Mouse (Mus musculus) olfactory bulb, adult 2 months (tissue): ENCODE measurements around the gene Neurl2. TPM values are rescaled to one million over a fixed set of nuclear protein-coding genes. Genes with fewer than 3 reads are reported as not detected.
"Not testable (repeated sequence)": the region's sequence is repeated elsewhere in the genome, so short reads cannot be mapped to it uniquely, and the experiment has no call there.

Experiments
- H3K27ac ChIP-seq: fragments of 200-500 bp; 2 replicates; pipeline ENCODE4 v1.5.1; 2012; ENCODE audit warnings: low read depth, low read length; ENCODE audit not compliant: insufficient read depth
- H3K4me1 ChIP-seq: fragments of 200-500 bp; 2 replicates; pipeline ENCODE4 v1.6.1; 2012; ENCODE audit warnings: low read length; ENCODE audit not compliant: control insufficient read depth, insufficient read depth
- H3K4me3 ChIP-seq: fragments of 200-500 bp; 2 replicates; pipeline ENCODE4 v1.5.1; 2012; ENCODE audit warnings: mild to moderate bottlenecking, low read depth, low read length, moderate library complexity; ENCODE audit not compliant: insufficient read depth
- CTCF ChIP-seq: fragments of 200-500 bp; IDR thresholded peaks from 2 replicates; pipeline ENCODE4 v1.5.1; 2012; ENCODE audit warnings: low read depth, mild to moderate bottlenecking, low read length, moderate library complexity; ENCODE audit not compliant: insufficient read depth
- POLR2A ChIP-seq: fragments of 200-500 bp; IDR thresholded peaks from 2 replicates; pipeline ENCODE4 v1.6.1; 2012; ENCODE audit warnings: mild to moderate bottlenecking, low read depth, low read length, moderate library complexity; ENCODE audit not compliant: insufficient read depth
- WGBS: fragments of 180-500 bp; shearing (Covaris S2); methylation state at CpG from one replicate; pipeline ENCODE4 v1.1.7; 2018; 5-methylcytosine and 5-hydroxymethylcytosine counted together
- polyA plus RNA-seq: library from polyadenylated mRNA; stranded (reverse); fragments of >200 nt; gene quantifications from 2 replicates; pipeline ENCODE4 v1.2.4, GENCODE M21; 2012; ENCODE audit warnings: low replicate concordance; ENCODE audit not compliant: missing spikeins, insufficient read depth, insufficient read length

Neurl2 gene
- polyA plus RNA-seq, 1 experiment = not detected

DNA sequence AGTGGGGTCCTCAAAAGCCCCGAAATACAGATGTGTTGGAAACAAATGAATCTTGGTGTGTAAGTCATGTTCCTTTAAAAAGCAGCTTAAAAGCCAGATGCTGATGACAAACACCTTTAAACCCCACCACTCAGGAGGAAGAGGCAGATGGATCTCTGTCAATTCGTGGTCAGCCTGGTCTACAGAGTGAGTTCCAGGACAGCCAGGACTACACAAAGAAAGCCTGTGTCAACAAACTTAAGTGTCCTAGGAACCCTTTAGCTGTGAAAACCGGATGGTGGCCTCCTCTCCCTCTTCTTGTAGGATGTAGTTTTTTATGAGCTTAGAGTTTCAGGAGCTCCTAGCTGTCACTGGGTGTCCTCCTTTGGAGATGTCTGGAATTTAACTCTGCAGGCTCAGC lies 40.4 kb upstream of the Neurl2 start:
- Histone ChIP-seq H3K4me3 (no peak overlapping the region), H3K27ac (no peak overlapping the region), H3K4me1 (peaks cover 5% of the 10 kb centered on the region)
- TF ChIP-seq CTCF (no peak), POLR2A (no peak)
- WGBS = 70% methylated on average over 3 of the region's 3 CpGs

DNA sequence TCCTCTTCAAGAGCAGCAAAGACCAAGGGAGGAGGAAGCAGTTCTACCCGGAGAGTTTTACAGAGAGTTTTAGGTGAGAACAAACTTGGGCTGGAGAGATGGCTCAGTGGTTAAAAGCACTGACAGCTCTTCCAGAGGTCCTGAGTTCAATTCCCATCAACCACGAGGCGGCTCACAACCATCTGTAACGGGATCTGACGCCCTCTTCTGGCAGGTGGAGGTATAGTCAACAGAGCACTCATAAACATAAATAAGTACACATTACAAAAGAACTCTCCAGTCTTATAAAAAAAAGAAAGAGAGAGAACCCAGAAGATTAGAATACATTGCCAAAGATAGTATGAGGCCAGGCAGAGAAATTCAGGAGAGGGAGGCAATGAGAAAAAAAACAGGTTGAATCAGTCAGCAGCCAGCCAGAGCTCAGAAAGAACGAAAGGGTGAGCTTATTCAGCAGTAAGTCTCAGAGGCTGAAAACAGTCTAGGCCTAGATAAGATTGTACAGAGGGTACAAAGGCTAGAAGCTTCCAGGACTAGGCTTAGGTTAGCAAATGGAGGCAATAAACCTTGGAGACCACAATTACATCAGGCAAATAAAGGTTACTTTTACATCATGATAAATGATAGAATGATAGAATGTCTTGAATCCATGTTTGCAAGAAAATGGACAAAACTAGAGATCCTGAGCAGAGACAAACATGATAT lies 38.5 kb upstream of the Neurl2 start:
- no peak overlapping the region for H3K4me3 ChIP-seq
- TF ChIP-seq CTCF (no peak), POLR2A (no peak)
- 47% methylated on average over 6 of the region's 6 CpGs for WGBS
- H3K27ac ChIP-seq = no peak overlapping the region
- no peaks in the 10 kb centered on the region for H3K4me1 ChIP-seq

DNA sequence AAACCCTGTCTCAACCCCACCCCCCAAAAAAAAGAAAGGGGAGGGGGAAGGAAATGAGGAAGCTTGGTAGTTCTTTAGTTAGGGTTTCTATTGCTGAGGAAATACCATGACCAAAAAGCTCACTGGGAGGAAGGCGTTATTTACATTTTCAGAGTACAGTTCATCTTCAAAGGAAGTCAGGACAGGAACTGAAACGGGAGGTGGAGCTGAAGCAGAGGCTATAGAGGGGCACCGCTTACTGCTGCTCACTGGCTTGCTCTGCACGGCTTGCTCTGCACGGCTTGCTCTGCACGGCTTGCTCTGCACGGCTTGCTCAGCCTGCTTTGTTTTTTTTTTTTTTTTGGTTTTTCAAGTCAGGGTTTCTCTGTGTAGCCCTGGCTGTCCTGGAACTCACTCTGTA lies 35.2 kb upstream of the Neurl2 start:
- Histone ChIP-seq H3K27ac (no peak overlapping the region), H3K4me1 (no peaks in the 10 kb centered on the region), H3K4me3 (no peak overlapping the region)
- WGBS = 82% methylated on average over 7 of the region's 7 CpGs
- no peak for TF ChIP-seq CTCF
- TF ChIP-seq POLR2A = no peak

DNA sequence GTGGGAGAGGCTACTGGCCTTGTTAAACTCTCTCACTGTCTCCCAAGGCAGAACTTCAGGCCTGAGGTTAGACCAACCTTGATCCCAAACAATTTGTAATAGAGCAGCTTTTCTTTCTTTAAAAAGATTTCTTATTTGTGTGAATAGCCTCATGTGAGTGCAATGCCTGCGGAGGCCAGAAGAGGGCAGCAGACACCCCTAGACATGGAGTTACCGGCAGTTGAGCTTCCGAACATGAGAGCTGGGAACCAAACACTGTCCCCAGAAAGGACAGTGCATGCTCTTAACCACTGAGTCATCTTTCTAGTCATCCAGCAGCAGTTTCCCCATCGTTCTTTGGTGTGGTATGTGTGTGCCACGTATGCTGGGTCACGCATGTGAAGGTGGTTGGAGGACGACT lies 34.3 kb upstream of the Neurl2 start:
- 92% methylated on average over 7 of the region's 7 CpGs for WGBS
- no peak overlapping the region for H3K4me3 ChIP-seq
- no peaks in the 10 kb centered on the region for H3K4me1 ChIP-seq
- no peak overlapping the region for H3K27ac ChIP-seq
- no peak for TF ChIP-seq POLR2A
- peak; percentile 49; the same call in 1 of the 2 replicates for TF ChIP-seq CTCF

DNA sequence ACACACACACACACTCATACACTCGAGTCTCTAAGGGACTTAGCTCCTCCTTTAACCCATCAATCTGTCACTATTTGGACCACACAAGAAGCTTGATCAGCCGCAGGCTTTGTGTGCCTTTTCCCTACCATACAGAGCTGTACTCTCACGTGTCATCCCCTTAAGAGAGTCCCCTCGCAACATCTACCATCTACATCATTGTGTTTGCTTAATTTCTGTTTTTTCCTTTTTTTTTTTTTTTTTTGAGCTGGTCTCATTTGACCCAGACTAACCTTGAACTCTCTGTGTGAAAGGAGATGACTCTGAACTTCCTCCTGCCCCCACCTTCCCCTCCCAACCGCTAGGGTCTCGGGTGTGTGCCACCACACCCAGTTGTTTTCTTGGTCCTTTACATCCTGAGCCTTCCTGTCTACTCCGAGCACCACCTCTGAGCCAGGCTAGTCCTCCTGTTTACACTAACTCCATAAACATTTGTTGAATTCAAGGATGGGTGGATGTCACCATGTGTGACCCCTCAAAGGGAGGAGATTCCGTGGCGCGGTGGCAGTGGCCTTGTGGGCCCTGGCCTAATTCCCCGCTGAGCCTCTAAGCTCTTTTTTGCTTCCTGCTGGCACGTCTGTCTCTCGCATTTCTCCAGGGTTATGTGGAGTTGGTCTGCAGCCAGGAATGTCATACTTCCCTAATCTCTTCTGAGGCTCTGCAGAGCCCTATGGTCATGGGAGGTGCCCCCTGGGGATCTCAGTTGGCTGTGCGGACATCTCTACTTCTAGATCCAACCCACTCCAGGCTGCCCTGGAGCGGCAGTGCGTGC lies 33.7 kb upstream of the Neurl2 start:
- Histone ChIP-seq H3K4me3 (no peak overlapping the region), H3K27ac (no peak overlapping the region), H3K4me1 (peaks cover 4% of the 10 kb centered on the region; the same call in 1 of the 2 replicates)
- no peak for TF ChIP-seq POLR2A
- TF ChIP-seq CTCF = no peak
- 63% methylated on average over 16 of the region's 16 CpGs for whole genome bisulfite sequencing

DNA sequence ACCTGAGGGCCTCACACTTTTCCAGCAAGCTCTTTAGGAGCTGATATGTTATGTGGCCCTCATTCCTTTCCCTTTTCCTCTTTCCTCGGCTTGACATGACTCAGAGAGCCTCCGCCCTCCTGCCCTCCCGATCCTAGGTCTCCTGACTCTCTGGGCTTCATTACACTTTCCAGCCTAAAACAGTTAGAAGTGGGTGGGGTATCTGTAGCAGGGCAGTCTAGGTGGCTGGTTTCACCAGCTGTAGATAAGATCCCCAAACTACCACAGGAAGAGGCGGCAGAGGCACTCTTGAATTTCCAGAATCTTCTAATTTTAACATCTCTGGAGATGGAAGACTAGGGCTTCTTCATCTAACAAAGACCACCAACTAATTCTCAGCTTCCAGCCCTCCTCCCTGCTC lies 31.3 kb upstream of the Neurl2 start:
- peaks cover 4% of the 10 kb centered on the region; the same call in 1 of the 2 replicates for H3K4me1 ChIP-seq
- WGBS = 73% methylated on average over 4 of the region's 4 CpGs
- H3K27ac ChIP-seq = no peak overlapping the region
- no peak for TF ChIP-seq POLR2A
- no peak for TF ChIP-seq CTCF
- H3K4me3 ChIP-seq = no peak overlapping the region

DNA sequence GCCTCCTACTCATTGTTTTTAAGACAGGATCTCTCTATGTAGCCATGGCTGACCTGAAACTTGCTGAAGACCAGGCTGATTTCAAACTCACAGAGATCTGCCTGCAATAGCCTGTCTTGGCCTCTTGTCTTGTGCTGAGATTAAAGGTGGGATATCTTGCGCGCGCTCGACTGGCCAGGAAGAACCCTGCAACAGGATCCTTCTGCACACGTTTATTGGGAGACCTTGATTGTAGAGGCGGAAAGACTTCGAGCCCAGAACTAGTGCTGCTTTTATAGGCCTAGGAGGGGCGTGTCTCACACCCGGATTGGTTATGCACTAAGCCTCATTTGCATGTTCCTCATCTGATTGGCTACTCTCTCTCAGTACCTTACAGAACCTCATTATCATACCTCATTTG lies 30.2 kb upstream of the Neurl2 start:
- not testable (repeated sequence) for H3K4me3 ChIP-seq
- 93% methylated on average over 8 of the region's 9 CpGs for WGBS

DNA sequence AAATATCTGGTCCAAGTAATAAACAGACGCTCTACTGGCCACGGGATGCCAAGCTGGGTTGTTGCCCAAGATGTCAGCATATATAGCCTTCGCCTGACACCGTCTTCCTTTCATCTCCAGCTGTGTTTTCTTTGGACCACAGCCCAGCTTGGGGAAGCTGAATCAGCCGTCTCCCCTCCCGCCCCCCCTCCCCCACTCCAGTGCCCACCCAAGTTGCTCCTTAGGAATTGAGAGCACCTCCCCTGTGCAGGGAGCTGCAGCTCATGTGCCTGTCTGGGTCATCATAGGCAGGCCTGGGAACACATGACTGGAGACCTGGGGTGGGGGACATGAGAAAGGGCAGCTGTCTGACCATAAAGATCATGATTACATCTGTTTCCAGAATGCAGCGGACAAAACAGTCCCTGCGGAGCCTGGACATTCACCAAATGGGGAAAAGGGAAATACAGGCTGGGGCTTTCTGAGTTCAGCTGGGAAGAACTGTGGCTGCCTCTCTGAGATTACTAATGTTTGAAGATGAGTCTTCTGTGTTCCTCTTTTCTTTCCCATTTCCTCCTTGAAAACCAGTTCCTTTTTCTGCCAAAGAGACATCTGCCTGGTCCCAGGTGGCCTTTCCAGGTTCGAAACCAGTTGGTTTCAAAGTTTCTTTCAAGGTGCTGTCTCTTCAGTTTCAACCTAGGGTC lies 29.1 kb upstream of the Neurl2 start:
- Histone ChIP-seq H3K4me3 (no peak overlapping the region), H3K4me1 (peaks cover 12% of the 10 kb centered on the region), H3K27ac (no peak overlapping the region)
- TF ChIP-seq CTCF (no peak), POLR2A (no peak)
- WGBS = 36% methylated on average over 9 of the region's 9 CpGs

More for the DNA sequence above, 30.2 kb upstream of the Neurl2 start:
- not testable (repeated sequence) for H3K4me1 ChIP-seq, H3K27ac ChIP-seq

DNA sequence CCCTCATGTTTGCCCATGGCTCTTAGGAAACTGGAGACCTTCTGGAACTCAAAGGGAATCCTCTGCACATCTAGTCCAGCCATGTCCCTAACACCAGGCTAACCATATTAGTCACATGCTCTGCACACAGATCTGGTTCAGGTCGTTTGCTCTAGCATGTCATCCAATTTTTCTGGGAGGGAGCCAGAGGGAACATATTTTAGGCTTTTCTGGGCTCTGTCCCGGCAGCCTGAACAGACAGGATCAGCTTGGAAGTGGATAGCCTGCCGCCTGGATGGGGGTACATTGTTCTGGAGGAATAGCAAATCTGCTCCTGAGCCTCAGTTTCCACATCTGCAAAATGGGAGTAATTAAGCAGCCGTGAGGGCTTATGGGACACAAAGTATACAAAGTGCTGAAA lies 27.8 kb upstream of the Neurl2 start:
- no peak overlapping the region for H3K27ac ChIP-seq
- TF ChIP-seq CTCF (no peak), POLR2A (no peak)
- WGBS = 70% methylated on average over 4 of the region's 4 CpGs
- H3K4me3 ChIP-seq = no peak overlapping the region
- peaks cover 25% of the 10 kb centered on the region for H3K4me1 ChIP-seq
